Mouse (Mus musculus) skeletal muscle tissue, postnatal 0 days (tissue): ENCODE measurements around the gene Negr1. TPM values are rescaled to one million over a fixed set of nuclear protein-coding genes. Genes with fewer than 3 reads are reported as not detected.

ENCODE experiments used
- polyA plus RNA-seq: library from polyadenylated mRNA; unstranded; fragments of >200 nt; fragmentation: Nextera tagmentation; extraction: Ambion mirVana; gene quantifications from 2 replicates; pipeline ENCODE4 v1.2.1, GENCODE M21; 2015

Gene Negr1
- 1.0 and 1.5 TPM in 2 replicates for polyA plus RNA-seq

DNA sequence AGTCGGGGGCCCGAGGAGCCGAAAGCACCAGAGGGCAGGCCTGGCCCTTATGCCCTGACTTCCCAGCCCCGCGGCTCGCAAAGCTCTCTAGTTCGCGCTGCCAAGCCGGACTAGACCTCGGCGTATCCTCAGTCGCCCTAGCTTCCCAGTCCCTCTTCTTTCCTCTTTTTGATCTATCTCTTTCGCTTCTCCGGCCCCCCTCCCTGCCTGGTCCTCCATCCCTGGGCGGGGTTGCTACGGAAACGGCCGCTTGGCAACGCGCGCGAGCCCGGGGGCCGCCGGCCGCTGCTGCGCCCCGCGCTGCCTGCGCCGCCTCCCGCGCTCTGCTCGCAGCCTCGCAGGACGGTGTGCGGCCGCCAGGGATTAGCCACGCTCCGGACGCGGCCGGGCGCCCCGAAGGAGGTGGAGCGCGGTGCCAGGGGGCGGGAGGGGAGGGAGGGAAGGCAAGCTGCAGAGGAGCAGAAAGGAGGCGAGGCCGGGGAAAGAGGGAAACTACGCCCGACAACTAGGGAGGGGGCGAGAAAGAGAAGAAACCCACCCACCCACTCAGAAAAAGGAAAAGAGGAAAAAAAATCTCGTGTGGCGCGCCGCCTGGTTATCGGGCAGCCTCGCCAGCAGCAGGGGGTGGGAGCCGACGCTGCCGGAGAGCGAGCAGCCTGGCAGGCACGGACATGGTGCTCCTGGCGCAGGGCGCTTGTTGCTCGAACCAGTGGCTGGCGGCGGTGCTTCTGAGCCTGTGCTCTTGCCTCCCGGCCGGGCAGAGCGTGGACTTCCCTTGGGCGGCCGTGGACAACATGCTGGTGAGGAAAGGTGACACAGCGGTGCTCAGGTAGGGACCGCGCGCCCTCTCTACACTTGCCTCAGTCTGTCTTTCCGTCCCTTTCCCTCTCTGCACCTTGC lies at the start of gene Negr1:
TSS of gene Negr1 (plus strand) at position 271 of the 900 bp plus-strand sequence.

